Mouse (Mus musculus): ENCODE measurements at regions not wholly inside any gene's neighbourhood (a gene's known extent, or its start where the extent isn't known, plus 50 kb on each side); places are given as distances from the start of the nearest gene placed in this dataset.
A peak's percentile ranks its signal among the peaks of the same experiment; 100 is the strongest.

- DNase-seq (ENCODE audit: low read depth, low spot score) = peak; percentile 40
Measured at GRCm38 (mm10) chr14:92764354-92764753, 1126.1 kb downstream of the Pcdh9 start.

GRCm38 (mm10) chr14:92754676-92755075 is 1135.8 kb downstream of the Pcdh9 start:
- no peak for DNase-seq (ENCODE audit: low read depth, low spot score)

- DNase-seq (ENCODE audit: low read depth, low spot score) = no peak
Measured at GRCm38 (mm10) chr14:92717666-92718065, 1172.8 kb downstream of the Pcdh9 start.

GRCm38 (mm10) chr14:92688151-92688550 is 1202.3 kb downstream of the Pcdh9 start:
- DNase-seq (ENCODE audit: low read depth, low spot score) = no peak

GRCm38 (mm10) chr14:92687106-92687505 is 1203.4 kb downstream of the Pcdh9 start:
- no peak for DNase-seq (ENCODE audit: low read depth, low spot score)

GRCm38 (mm10) chr14:92678845-92679499 is 1211.5 kb downstream of the Pcdh9 start:
- no peak for DNase-seq (ENCODE audit: low read depth, low spot score)

- DNase-seq (ENCODE audit: low read depth, low spot score) = no peak
Measured at GRCm38 (mm10) chr14:92674146-92674545, 1216.3 kb downstream of the Pcdh9 start.

Data from ES-CJ7 (cell line).